Mouse (Mus musculus): ENCODE measurements around the gene Kcnj3. TPM values are rescaled to one million over a fixed set of nuclear protein-coding genes. Genes with fewer than 3 reads are reported as not detected.

Kcnj3 gene
- 0.91 and 1.1 TPM in 2 replicates for polyA plus RNA-seq (2016; fragmentation: Nextera tagmentation; extraction: Ambion mirVana)

DNA sequence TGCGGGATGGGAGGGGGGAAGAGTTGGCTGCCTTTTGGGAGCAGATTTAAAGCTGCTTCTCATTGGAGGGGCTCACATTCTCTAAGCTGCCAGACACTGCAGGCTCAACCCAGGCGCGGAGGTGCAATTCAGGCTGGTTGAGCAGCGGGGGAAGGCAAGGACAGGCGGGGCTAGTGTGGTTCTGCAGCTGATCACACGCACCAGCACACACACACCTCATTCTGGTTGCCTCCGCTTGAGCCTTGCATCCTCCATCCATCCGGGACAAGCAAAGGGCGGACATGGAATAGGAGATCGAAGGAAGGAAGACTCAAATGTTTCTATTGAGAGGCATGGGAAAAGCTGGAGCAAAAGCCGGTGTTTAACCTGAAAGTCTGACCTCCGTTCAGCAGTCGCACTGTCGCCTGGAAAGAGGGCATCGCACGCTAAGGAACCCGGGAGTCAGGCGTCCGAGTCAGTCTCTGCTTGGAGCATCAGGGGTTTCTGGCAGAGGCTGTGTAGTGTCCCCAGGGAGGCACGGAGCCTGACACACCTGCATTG lies at the start of gene Kcnj3:
Gene Kcnj3 (plus strand): TSS at position 250 of the 540 bp plus-strand sequence.
- Histone ChIP-seq H3K4me3 (replicated peaks) (peak within 1 kb of the TSS; percentile 52), H3K27ac (no peak within 1 kb of the TSS), H3K9ac (peak within 1 kb of the TSS; percentile 56), H3K4me2 (peak within 1 kb of the TSS; percentile 95), H3K27me3 (peaks cover 37% of the 10 kb centered on the region), H3K9me3 (no peaks in the 10 kb centered on the region), H3K4me1 (peaks cover 19% of the 10 kb centered on the region), H3K36me3 (replicated peaks) (no peaks in the 10 kb centered on the region)
- ATAC-seq (ENCODE audit: low FRiP score) = peak; percentile 88
- WGBS = under 1% methylated on average over 20 of the region's 20 CpGs

DNA sequence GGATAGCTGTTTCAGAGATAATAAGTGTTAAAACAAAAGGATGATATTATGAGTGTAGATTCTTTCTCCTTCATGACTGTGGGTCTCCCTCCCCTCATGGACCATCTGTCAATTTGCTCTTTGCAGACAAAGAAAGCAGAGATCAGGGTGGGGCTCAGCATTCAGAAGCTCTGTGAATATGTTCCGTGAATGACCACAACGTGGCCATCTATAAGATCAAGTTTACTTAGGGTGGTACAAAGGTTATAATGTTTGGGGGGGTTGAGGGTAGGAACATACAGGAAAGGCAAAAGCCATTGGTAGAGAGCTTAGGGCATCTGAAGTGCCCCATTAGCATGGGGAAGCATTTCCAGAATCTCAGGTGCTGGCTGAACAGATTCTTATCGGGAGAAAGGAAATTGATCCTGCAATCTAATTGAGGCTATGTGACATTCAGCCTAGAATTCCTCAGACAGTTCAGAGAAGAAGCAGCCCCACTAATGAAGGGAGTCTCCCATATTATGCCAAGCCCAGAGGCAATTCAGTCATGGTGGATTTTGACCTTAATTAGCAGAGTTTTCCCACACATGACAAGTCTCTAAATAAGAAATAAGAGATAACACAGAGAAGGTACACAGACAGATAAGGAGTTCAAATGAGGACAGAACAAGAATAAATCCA lies 45.3 kb upstream of the Kcnj3 start:
- H3K27me3 ChIP-seq = no peaks in the 10 kb centered on the region
- no peak overlapping the region for H3K4me2 ChIP-seq
- ATAC-seq (ENCODE audit: low FRiP score) = 0 out of 2 replicates have a peak, but pooled peaks have one; percentile 17
- no peaks in the 10 kb centered on the region for H3K9me3 ChIP-seq
- WGBS = 64% methylated on average over 3 of the region's 3 CpGs
- no peaks in the 10 kb centered on the region for H3K4me1 ChIP-seq
- no peak overlapping the region for H3K27ac ChIP-seq
- H3K4me3 ChIP-seq (replicated peaks) = no peak overlapping the region
- H3K36me3 ChIP-seq (replicated peaks) = no peaks in the 10 kb centered on the region
- H3K9ac ChIP-seq = no peak overlapping the region

DNA sequence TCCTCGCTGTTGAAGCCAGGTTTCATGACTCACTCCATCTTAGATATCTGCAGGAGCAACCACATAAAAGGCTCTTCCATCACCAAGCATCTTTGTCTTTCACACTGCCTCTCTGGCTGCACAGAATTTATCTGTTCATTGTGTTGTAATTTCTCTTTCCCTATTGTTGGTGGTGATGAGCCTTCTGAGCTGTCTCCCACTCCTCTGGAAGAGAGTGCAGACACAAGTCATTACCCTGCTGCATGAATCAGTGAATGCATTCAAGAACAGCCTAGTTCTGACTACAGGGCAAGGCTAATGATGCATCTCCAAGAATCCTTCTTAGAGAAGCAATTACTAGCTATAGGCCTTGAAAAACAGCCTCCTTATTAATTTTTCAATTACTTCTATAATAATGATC lies 30.5 kb upstream of the Kcnj3 start:
- Histone ChIP-seq H3K27ac (no peak overlapping the region), H3K4me2 (no peak overlapping the region), H3K9ac (no peak overlapping the region), H3K36me3 (replicated peaks) (no peaks in the 10 kb centered on the region), H3K27me3 (no peaks in the 10 kb centered on the region), H3K4me1 (no peaks in the 10 kb centered on the region), H3K4me3 (replicated peaks) (no peak overlapping the region), H3K9me3 (no peaks in the 10 kb centered on the region)
- no peak for ATAC-seq (ENCODE audit: low FRiP score)
- 73% methylated on average over 1 of the region's 1 CpGs for WGBS

GRCm38 (mm10) chr2:55427633-55428032 lies 8.1 kb upstream of the Kcnj3 start:
- Histone ChIP-seq H3K4me1 (no peaks in the 10 kb centered on the region), H3K4me2 (no peak overlapping the region), H3K36me3 (replicated peaks) (no peaks in the 10 kb centered on the region), H3K27ac (no peak overlapping the region), H3K27me3 (no peaks in the 10 kb centered on the region), H3K9me3 (no peaks in the 10 kb centered on the region), H3K9ac (no peak overlapping the region), H3K4me3 (replicated peaks) (no peak overlapping the region)
- 80% methylated on average over 2 of the region's 2 CpGs for WGBS
- ATAC-seq (ENCODE audit: low FRiP score) = no peak

- H3K4me3 ChIP-seq (replicated peaks) = no peak overlapping the region
- no peaks in the 10 kb centered on the region for H3K36me3 ChIP-seq (replicated peaks)
- peaks cover 23% of the 10 kb centered on the region for H3K27me3 ChIP-seq
- no peaks in the 10 kb centered on the region for H3K9me3 ChIP-seq
- ATAC-seq (ENCODE audit: low FRiP score) = no peak
- no peak overlapping the region for H3K4me2 ChIP-seq
- H3K27ac ChIP-seq = no peak overlapping the region
- H3K4me1 ChIP-seq = peaks cover 10% of the 10 kb centered on the region
- no peak overlapping the region for H3K9ac ChIP-seq
- WGBS = 85% methylated on average over 4 of the region's 4 CpGs
Measured at GRCm38 (mm10) chr2:55432104-55432503, 3.7 kb upstream of the Kcnj3 start.

GRCm38 (mm10) chr2:55436261-55437006 lies 664 bp downstream of the Kcnj3 start:
- Histone ChIP-seq H3K27ac (no peak overlapping the region), H3K27me3 (peaks cover 37% of the 10 kb centered on the region), H3K9ac (peak overlapping the region; percentile 56), H3K4me1 (peaks cover 19% of the 10 kb centered on the region), H3K9me3 (no peaks in the 10 kb centered on the region), H3K36me3 (replicated peaks) (no peaks in the 10 kb centered on the region), H3K4me3 (replicated peaks) (peak overlapping the region; percentile 52), H3K4me2 (peak overlapping the region; percentile 95)
- 1% methylated on average over 21 of the region's 21 CpGs for WGBS
- ATAC-seq (ENCODE audit: low FRiP score) = peak; percentile 57

GRCm38 (mm10) chr2:55437007-55437949 lies 1.5 kb downstream of the Kcnj3 start:
- peak; percentile 53 for ATAC-seq (ENCODE audit: low FRiP score)
- WGBS = under 1% methylated on average over 49 of the region's 51 CpGs
- H3K4me2 ChIP-seq = peak overlapping the region; percentile 95
- H3K36me3 ChIP-seq (replicated peaks) = no peaks in the 10 kb centered on the region
- no peak overlapping the region for H3K27ac ChIP-seq
- H3K27me3 ChIP-seq = peaks cover 37% of the 10 kb centered on the region
- H3K9ac ChIP-seq = peak overlapping the region; percentile 56
- H3K4me3 ChIP-seq (replicated peaks) = peak overlapping the region; percentile 52
- no peaks in the 10 kb centered on the region for H3K9me3 ChIP-seq
- peaks cover 19% of the 10 kb centered on the region for H3K4me1 ChIP-seq

DNA sequence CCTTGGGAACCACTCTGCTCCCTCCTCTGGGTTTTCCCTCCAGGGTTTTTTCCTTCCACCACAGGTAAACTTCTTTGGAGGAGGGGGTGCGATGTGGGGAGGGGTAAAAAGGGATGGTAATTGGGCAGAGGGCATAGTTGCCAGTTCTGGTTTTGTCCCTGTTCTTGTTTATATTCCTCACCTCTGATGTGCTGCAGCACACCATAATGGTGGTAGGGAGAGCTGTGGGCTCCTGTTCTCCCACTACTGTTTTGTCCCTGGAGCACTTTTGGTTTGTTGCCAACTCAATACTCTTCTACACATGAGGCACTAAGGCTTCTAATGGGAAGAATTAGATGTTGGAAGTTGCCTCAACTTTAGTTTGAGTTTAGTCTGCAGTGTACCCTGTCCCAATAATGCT lies 2.2 kb downstream of the Kcnj3 start:
- Histone ChIP-seq H3K4me3 (replicated peaks) (peak overlapping the region; percentile 52), H3K9ac (0 out of 2 replicates have a peak overlapping the region, but pooled peaks have one; percentile 56), H3K4me1 (peaks cover 19% of the 10 kb centered on the region), H3K4me2 (peak overlapping the region; percentile 95), H3K36me3 (replicated peaks) (no peaks in the 10 kb centered on the region), H3K9me3 (no peaks in the 10 kb centered on the region), H3K27ac (no peak overlapping the region), H3K27me3 (peaks cover 37% of the 10 kb centered on the region)
- WGBS = 7% methylated on average over 1 of the region's 1 CpGs
- ATAC-seq (ENCODE audit: low FRiP score) = no peak

- ATAC-seq (ENCODE audit: low FRiP score) = no peak
- Histone ChIP-seq H3K27me3 (peaks cover 37% of the 10 kb centered on the region), H3K9me3 (no peaks in the 10 kb centered on the region), H3K4me1 (peaks cover 19% of the 10 kb centered on the region), H3K4me3 (replicated peaks) (no peak overlapping the region), H3K36me3 (replicated peaks) (no peaks in the 10 kb centered on the region), H3K4me2 (no peak overlapping the region), H3K9ac (no peak overlapping the region), H3K27ac (no peak overlapping the region)
Measured at GRCm38 (mm10) chr2:55439211-55439610, 3.4 kb downstream of the Kcnj3 start.

DNA sequence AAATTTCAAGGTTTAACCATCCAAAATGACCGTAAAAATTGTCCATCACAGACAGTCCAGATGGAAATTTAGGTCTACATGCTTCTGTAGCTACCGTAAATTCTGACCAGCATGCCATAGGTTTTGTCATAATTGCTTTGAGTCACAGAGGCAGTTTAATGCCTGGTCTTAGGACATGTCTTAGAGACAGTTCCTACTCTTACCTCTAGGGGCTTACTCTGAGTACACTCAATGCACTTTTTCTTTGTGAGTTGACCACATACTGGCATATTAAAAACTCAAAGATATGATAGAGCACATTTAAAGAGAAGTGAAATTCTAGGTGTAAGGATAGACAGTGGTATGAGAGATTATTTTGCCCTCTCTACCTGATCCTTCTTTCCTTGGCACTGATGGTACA lies 6.2 kb downstream of the Kcnj3 start:
- Histone ChIP-seq H3K9ac (no peak overlapping the region), H3K4me1 (peaks cover 9% of the 10 kb centered on the region), H3K36me3 (replicated peaks) (no peaks in the 10 kb centered on the region), H3K27ac (no peak overlapping the region), H3K9me3 (no peaks in the 10 kb centered on the region), H3K27me3 (peaks cover 15% of the 10 kb centered on the region), H3K4me2 (no peak overlapping the region), H3K4me3 (replicated peaks) (no peak overlapping the region)
- 82% methylated on average over 2 of the region's 2 CpGs for WGBS
- no peak for ATAC-seq (ENCODE audit: low FRiP score)

DNA sequence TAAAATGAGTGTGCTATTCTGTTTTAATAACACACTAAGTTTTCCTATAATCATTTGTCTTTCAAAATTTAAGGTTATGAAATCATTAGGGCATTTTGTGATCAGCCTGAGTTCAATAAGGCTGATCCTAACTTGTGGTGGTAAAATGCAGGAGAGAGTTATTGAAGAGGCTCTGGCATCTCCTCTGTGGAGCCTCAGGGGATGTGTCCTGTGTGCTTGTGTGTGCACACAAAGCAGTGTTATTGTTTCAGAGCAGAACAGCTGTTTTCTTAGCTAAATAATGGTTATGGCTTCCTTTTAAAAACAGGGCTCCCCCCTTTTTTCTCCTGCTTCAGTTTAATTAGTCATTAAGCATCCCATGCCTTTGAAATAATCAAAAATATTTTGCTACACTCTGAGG lies 11.5 kb downstream of the Kcnj3 start:
- Histone ChIP-seq H3K27me3 (no peaks in the 10 kb centered on the region), H3K9ac (no peak overlapping the region), H3K4me2 (no peak overlapping the region), H3K4me3 (replicated peaks) (no peak overlapping the region), H3K9me3 (no peaks in the 10 kb centered on the region), H3K27ac (no peak overlapping the region), H3K4me1 (no peaks in the 10 kb centered on the region), H3K36me3 (replicated peaks) (no peaks in the 10 kb centered on the region)
- no peak for ATAC-seq (ENCODE audit: low FRiP score)

DNA sequence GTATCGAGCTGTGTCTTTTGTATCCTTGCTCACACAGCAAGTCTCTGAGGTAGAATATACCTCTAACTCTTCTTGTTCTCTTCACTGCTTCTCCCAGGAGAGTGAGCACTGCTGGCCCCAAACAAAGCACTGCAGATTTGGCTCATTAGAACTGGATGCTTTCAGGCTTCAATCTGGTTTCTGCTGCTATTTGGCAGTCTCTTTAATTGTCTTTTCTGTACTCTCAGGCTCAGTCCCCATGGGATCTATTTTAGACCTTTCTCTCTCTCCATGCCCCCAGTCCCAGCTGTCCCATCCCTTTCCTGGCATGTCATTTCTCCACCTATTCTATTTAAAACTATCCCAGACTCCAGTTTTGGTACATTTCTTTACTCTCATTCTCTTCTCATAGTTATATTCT lies 15.0 kb downstream of the Kcnj3 start:
- 28% methylated on average over 1 of the region's 1 CpGs for WGBS
- no peak for ATAC-seq (ENCODE audit: low FRiP score)
- H3K4me3 ChIP-seq (replicated peaks) = no peak overlapping the region
- no peak overlapping the region for H3K4me2 ChIP-seq
- no peak overlapping the region for H3K27ac ChIP-seq
- no peak overlapping the region for H3K9ac ChIP-seq
- no peaks in the 10 kb centered on the region for H3K27me3 ChIP-seq
- no peaks in the 10 kb centered on the region for H3K36me3 ChIP-seq (replicated peaks)
- no peaks in the 10 kb centered on the region for H3K4me1 ChIP-seq
- H3K9me3 ChIP-seq = no peaks in the 10 kb centered on the region
